Mouse (Mus musculus) testis, adult 2 months (tissue): ENCODE data around the gene Trmt10a.

Experiments used
- CTCF ChIP-seq: fragments of 200-500 bp; IDR thresholded peaks from 2 replicates; pipeline ENCODE4 v1.5.1; 2012; ENCODE audit warnings: low read depth, mild to moderate bottlenecking, inconsistent platforms, low read length, moderate library complexity; ENCODE audit not compliant: control insufficient read depth, insufficient read depth, insufficient replicate concordance
- POLR2A ChIP-seq: fragments of 200-500 bp; IDR thresholded peaks from 2 replicates; pipeline ENCODE4 v1.6.1; 2012; ENCODE audit warnings: low read depth, mild to moderate bottlenecking, inconsistent platforms, low read length, moderate library complexity; ENCODE audit not compliant: control insufficient read depth

DNA sequence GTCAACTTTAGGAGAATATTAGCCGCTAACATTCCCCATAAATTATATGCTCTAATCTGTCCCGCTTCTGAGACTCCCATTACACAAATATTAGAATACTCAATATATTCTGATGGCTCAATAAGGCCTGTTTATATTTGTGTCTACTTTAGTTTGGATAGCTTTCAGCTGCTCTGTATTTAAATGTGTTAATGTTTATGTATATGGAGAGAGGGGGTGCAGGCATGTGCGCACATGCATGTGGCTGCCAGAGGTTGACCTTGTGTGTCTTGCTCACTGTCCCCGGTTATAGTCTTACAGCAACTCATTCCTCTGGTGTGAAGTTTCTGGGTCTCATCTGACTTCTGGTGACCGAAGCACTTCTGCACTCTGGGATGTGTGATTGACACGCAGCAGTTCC is 32.3 kb downstream of the Trmt10a start:
- TF ChIP-seq POLR2A (no peak), CTCF (no peak)
